ENCODE assay signal across 7 mouse cellular contexts in genomic region chr19:28834798-28835499, GRCm38 (mm10). TPM values are rescaled to one million over a fixed set of nuclear protein-coding genes. Genes with fewer than 3 reads are reported as not detected.
DNase-seq lines count a peak whose midpoint lies in the region.

Gene Slc1a1 (plus strand): TSS chr19:28835049.

- DNase-seq in adrenal gland, postnatal 36 days, result peak; percentile 70 to 77
- peak; percentile 66 for DNase-seq in embryo, embryonic 10 days (ENCODE audit: low spot score)
- DNase-seq in gastrocnemius, postnatal 36 days, result peak; percentile 8 to 16
- peak; percentile 62 for DNase-seq in kidney, adult 11 months
- DNase-seq in left cerebral cortex, postnatal 14 days (ENCODE audit: low spot score in 2 of 2), result peak; percentile 76 to 85
- peak; percentile 85 for DNase-seq in right cerebral cortex, postnatal 4 days

- peak within 1 kb of the TSS; percentile 92 for H3K4me3 ChIP-seq in megakaryocyte, embryonic 14.5 days (replicated peaks)

- intact Hi-C loops in gastrocnemius, postnatal 36 days (cut with DNase I), result no loop called here
- intact Hi-C loops in left cerebral cortex, postnatal 14 days (cut with DNase I), result loop anchor here (5.0 kb wide), 1 partner anchor 52 kb away; no protein-coding TSS in a partner anchor

- H3K27me3 ChIP-seq in megakaryocyte, embryonic 14.5 days (replicated peaks), result peaks cover 50% of the 10 kb centered on the region

- peaks cover 13% of the 10 kb centered on the region; the same call in 1 of the 2 replicates for H3K9me3 ChIP-seq in megakaryocyte, embryonic 14.5 days

- peaks cover 34% of the 10 kb centered on the region for H3K4me1 ChIP-seq in megakaryocyte, embryonic 14.5 days

- no peaks in the 10 kb centered on the region for H3K36me3 ChIP-seq in megakaryocyte, embryonic 14.5 days (replicated peaks; ENCODE audit: low read length)

RNA-seq across cellular contexts. Expression of gene Slc1a1, which starts in this region (rescaled TPM):
- 1 to 10 TPM in 1 of 2 experiments, under 1 TPM in 1; 0.79 to 1.5 TPM for total RNA-seq in adrenal gland, postnatal 36 days (2021)
- total RNA-seq in gastrocnemius, postnatal 36 days (2021), result 1 to 10 TPM; 1.5 to 2.9 TPM
- total RNA-seq in left cerebral cortex, postnatal 14 days (2021), result 100 to 1,000 TPM; 107 to 115 TPM
- polyA plus RNA-seq in megakaryocyte, embryonic 14.5 days (2012; ENCODE audit: insufficient read depth, low replicate concordance), result 0.23 TPM in 1 of 2 replicates, not detected in the other

Comparison
In these comparisons a context has a peak if more than half of its experiments do, and no peak if none do; other contexts are left out.
1. Peak in every context shown above with its lines: DNase-seq and H3K4me3 ChIP-seq.
2. RNA of gene Slc1a1 (total RNA-seq): 107 to 115 TPM in left cerebral cortex, postnatal 14 days; 1.5 to 2.9 TPM in gastrocnemius, postnatal 36 days and 0.79 to 1.5 TPM in adrenal gland, postnatal 36 days; every median in the first group is over 10 times any median in the second.
3. DNase-seq: peak in every context shown above with its lines; median percentile 85 in right cerebral cortex, postnatal 4 days; 80 in left cerebral cortex, postnatal 14 days; 74 in adrenal gland, postnatal 36 days; 66 in embryo, embryonic 10 days; 62 in kidney, adult 11 months; 12 in gastrocnemius, postnatal 36 days.